Mouse (Mus musculus) neural tube, embryonic 13.5 days (tissue): ENCODE data around the gene Zfp790. TPM values are rescaled to one million over a fixed set of nuclear protein-coding genes. Genes with fewer than 3 reads are reported as not detected.
A peak's percentile ranks its signal among the peaks of the same experiment; 100 is the strongest.

Experiments
- ATAC-seq: fragments of 200-750 bp; cut with Nextera tagmentation; 2 replicates; pipeline ENCODE4 v1.8.0; 2017; ENCODE audit warnings: low read depth, mild to moderate bottlenecking, moderate TSS enrichment, moderate library complexity
- H3K27ac ChIP-seq: fragments of 300-500 bp; sonication (generic); replicated peaks from 2 replicates; pipeline ENCODE4 v1.5.1; 2015; ENCODE audit warnings: moderate library complexity, mild to moderate bottlenecking, inconsistent platforms
- H3K27me3 ChIP-seq: fragments of 300-500 bp; sonication (generic); 2 replicates; pipeline ENCODE4 v1.6.1; 2015; ENCODE audit warnings: mild to moderate bottlenecking, inconsistent platforms
- H3K36me3 ChIP-seq: fragments of 300-500 bp; sonication (generic); 2 replicates; pipeline ENCODE4 v1.6.1; 2015; ENCODE audit warnings: mild to moderate bottlenecking, inconsistent platforms
- H3K4me1 ChIP-seq: fragments of 300-500 bp; sonication (generic); replicated peaks from 2 replicates; pipeline ENCODE4 v1.6.1; 2015; ENCODE audit warnings: inconsistent platforms
- H3K4me2 ChIP-seq: fragments of 300-500 bp; sonication (generic); 2 replicates; pipeline ENCODE4 v1.6.1; 2015; ENCODE audit warnings: inconsistent platforms, mild to moderate bottlenecking, moderate library complexity
- H3K4me3 ChIP-seq: fragments of 300-500 bp; sonication (generic); 2 replicates; pipeline ENCODE4 v1.5.1; 2015; ENCODE audit warnings: mild to moderate bottlenecking, inconsistent platforms
- H3K9ac ChIP-seq: fragments of 300-500 bp; sonication (generic); 2 replicates; pipeline ENCODE4 v1.6.1; 2015; ENCODE audit warnings: moderate library complexity, mild to moderate bottlenecking, inconsistent platforms
- H3K9me3 ChIP-seq: fragments of 300-500 bp; sonication (generic); 2 replicates; pipeline ENCODE4 v1.6.1; 2016; ENCODE audit warnings: inconsistent platforms
- WGBS: fragments of 180-500 bp; shearing (Covaris S2); methylation state at CpG from one replicate; pipeline ENCODE4 v1.1.7; 2015; 5-methylcytosine and 5-hydroxymethylcytosine counted together
- polyA plus RNA-seq: library from polyadenylated mRNA; unstranded; fragments of >200 nt; fragmentation: Nextera tagmentation; extraction: Ambion mirVana; gene quantifications from 2 replicates; pipeline ENCODE4 v1.2.1, GENCODE M21; 2015

The Zfp790 gene
- polyA plus RNA-seq = 26.8 and 27.6 TPM in 2 replicates

- Histone ChIP-seq H3K9me3 (no peaks in the 10 kb centered on the region), H3K36me3 (peaks cover 10% of the 10 kb centered on the region; the same call in 1 of the 2 replicates), H3K27me3 (no peaks in the 10 kb centered on the region), H3K4me1 (peaks cover 44% of the 10 kb centered on the region), H3K27ac (peak within 1 kb of the TSS; percentile 88), H3K4me3 (peak within 1 kb of the TSS; percentile 68), H3K4me2 (peak within 1 kb of the TSS; percentile 82), H3K9ac (peak within 1 kb of the TSS; percentile 82)
- ATAC-seq = peak; percentile 94
- WGBS = under 1% methylated on average over 26 of the region's 26 CpGs
Observed at GRCm38 (mm10) chr7:29815910-29816429, at the start of gene Zfp790. Zfp790 (plus strand) TSS chr7:29816114.

DNA sequence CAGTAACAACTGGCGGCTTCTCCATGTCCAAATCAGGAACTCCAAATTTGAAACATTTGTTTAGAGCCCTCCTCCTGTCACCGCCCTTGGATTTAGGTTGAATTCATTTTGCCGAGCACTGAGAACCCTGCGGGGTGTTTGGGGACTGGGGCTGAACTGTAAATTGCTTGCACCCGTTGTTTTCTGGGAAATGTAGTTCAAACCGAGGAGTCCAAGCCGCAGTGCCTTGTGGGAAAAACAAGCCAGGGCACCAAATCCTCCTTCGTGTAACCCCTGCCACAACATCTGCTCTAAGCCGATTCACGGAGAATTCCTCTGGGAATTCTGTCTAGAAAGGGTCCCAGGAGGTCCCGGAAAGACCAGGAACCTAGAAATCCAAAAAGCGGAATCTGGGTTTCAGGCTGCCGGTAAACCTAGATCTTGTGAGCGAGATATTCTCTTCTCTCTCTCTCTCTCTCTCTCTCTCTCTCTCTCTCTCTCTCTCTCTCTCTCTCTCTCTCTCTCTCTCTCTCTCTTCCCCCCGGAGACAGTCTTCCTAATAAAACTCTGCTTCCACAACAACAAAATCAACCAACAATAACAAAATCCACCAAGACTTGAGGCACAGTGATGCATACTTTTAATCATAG is 48.7 kb upstream of the Zfp790 start:
- peak overlapping the region; percentile 82 for H3K27ac ChIP-seq
- H3K36me3 ChIP-seq = peaks cover 4% of the 10 kb centered on the region
- peak overlapping the region; percentile 77 for H3K4me2 ChIP-seq
- H3K9me3 ChIP-seq = no peaks in the 10 kb centered on the region
- H3K27me3 ChIP-seq = no peaks in the 10 kb centered on the region
- peak; percentile 47 for ATAC-seq
- 2% methylated on average over 15 of the region's 15 CpGs for WGBS
- peak overlapping the region; percentile 74 for H3K9ac ChIP-seq
- H3K4me1 ChIP-seq = peaks cover 38% of the 10 kb centered on the region
- H3K4me3 ChIP-seq = peak overlapping the region; percentile 76

DNA sequence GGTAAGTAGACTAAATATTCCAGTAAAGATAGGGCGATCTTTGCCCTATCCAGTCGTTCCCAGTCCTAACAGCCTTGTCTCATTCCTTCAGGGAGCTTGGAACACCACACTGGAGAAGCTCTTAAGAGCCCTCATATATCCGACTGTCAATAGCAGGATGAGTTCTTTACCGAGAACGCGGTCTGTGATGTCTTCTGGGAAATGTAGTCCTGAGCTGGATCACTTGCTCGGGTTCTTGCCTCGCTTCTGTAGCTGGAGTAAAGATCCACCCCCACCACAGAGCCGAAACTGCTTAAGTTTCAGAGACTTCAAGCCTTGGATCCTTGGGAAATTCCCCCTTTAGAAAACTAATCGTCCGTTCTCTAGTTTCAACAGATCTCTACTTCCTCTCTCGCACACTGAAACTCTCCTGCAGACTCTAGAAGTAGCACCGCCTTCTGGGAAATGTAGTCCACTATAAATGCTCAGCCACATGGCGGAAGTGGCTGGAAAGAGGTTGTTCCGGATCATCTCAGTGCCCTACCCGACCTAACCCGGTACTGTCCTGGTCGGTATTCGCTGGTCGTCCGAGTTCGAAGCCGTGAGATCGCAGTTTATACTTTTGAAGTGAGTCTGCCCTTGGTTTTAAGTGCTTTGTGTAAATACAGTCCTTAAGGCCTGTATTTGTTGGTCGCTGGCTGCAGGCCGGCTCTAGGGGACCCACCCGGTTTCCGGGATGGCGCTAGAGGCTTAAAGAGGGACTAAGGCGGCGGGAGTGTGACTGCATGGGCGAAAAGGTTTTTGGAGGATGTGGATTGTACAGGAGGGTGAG is 47.6 kb upstream of the Zfp790 start, which contains the start of gene Zfp84:
TSS of gene Zfp84 (plus strand) at position 463 of the 811 bp plus-strand sequence.
- H3K36me3 ChIP-seq = peaks cover 14% of the 10 kb centered on the region
- H3K4me1 ChIP-seq = peaks cover 38% of the 10 kb centered on the region
- ATAC-seq = peak; percentile 94
- WGBS = under 1% methylated on average over 32 of the region's 32 CpGs
- no peaks in the 10 kb centered on the region for H3K9me3 ChIP-seq
- H3K27ac ChIP-seq = peak within 1 kb of the TSS; percentile 82
- peak within 1 kb of the TSS; percentile 76 for H3K4me3 ChIP-seq
- H3K27me3 ChIP-seq = no peaks in the 10 kb centered on the region
- H3K9ac ChIP-seq = peak within 1 kb of the TSS; percentile 83
- H3K4me2 ChIP-seq = peak within 1 kb of the TSS; percentile 77

GRCm38 (mm10) chr7:29768980-29769379 is 46.9 kb upstream of the Zfp790 start:
- Histone ChIP-seq H3K4me2 (peak overlapping the region; percentile 77), H3K9ac (peak overlapping the region; percentile 83), H3K4me1 (peaks cover 38% of the 10 kb centered on the region), H3K36me3 (peaks cover 21% of the 10 kb centered on the region), H3K9me3 (no peaks in the 10 kb centered on the region), H3K27ac (peak overlapping the region; percentile 82), H3K4me3 (peak overlapping the region; percentile 76), H3K27me3 (no peaks in the 10 kb centered on the region)
- 7% methylated on average over 10 of the region's 10 CpGs for WGBS
- no peak for ATAC-seq

GRCm38 (mm10) chr7:29773503-29773902 is 42.4 kb upstream of the Zfp790 start:
- Histone ChIP-seq H3K27ac (no peak overlapping the region), H3K27me3 (no peaks in the 10 kb centered on the region), H3K4me1 (peaks cover 22% of the 10 kb centered on the region), H3K9ac (no peak overlapping the region), H3K4me2 (no peak overlapping the region), H3K36me3 (peaks cover 65% of the 10 kb centered on the region), H3K9me3 (no peaks in the 10 kb centered on the region), H3K4me3 (no peak overlapping the region)
- ATAC-seq = no peak
- 88% methylated on average over 7 of the region's 7 CpGs for WGBS

- Histone ChIP-seq H3K9ac (no peak overlapping the region), H3K4me2 (no peak overlapping the region), H3K36me3 (peaks cover 72% of the 10 kb centered on the region), H3K9me3 (no peaks in the 10 kb centered on the region), H3K27me3 (no peaks in the 10 kb centered on the region), H3K27ac (no peak overlapping the region), H3K4me3 (no peak overlapping the region), H3K4me1 (peaks cover 17% of the 10 kb centered on the region)
- 88% methylated on average over 3 of the region's 3 CpGs for WGBS
- ATAC-seq = no peak
Observed at GRCm38 (mm10) chr7:29774371-29774770, 41.5 kb upstream of the Zfp790 start.

- Histone ChIP-seq H3K27ac (no peak overlapping the region), H3K4me1 (no peaks in the 10 kb centered on the region), H3K4me2 (no peak overlapping the region), H3K4me3 (no peak overlapping the region), H3K9me3 (no peaks in the 10 kb centered on the region), H3K36me3 (peaks cover 80% of the 10 kb centered on the region), H3K9ac (no peak overlapping the region), H3K27me3 (no peaks in the 10 kb centered on the region)
- no peak for ATAC-seq
- WGBS = 93% methylated on average over 19 of the region's 19 CpGs
Observed at GRCm38 (mm10) chr7:29776568-29776967, 39.3 kb upstream of the Zfp790 start.

DNA sequence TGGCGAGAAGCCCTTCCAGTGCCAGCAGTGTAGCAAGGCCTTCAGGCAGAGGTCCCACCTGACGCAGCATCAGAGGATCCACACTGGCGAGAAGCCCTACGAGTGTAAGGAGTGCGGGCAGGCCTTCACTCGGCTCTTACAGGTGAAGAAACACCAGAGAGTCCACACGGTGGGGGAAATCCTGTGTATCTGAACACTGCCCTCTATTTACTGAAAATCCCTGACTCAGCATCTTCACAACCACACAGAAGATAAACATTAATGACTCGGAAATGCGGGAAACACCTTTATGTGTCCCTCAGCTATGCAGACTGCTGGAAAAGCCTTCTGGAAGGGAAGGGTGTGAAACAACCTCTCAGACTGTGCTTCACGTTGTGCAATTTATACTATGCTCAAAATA is 38.5 kb upstream of the Zfp790 start:
- H3K9ac ChIP-seq = no peak overlapping the region
- H3K4me2 ChIP-seq = no peak overlapping the region
- no peaks in the 10 kb centered on the region for H3K9me3 ChIP-seq
- WGBS = 96% methylated on average over 10 of the region's 10 CpGs
- no peak for ATAC-seq
- no peak overlapping the region for H3K4me3 ChIP-seq
- peaks cover 73% of the 10 kb centered on the region for H3K36me3 ChIP-seq
- H3K27me3 ChIP-seq = no peaks in the 10 kb centered on the region
- H3K27ac ChIP-seq = no peak overlapping the region
- H3K4me1 ChIP-seq = no peaks in the 10 kb centered on the region

GRCm38 (mm10) chr7:29783871-29784551 is 31.9 kb upstream of the Zfp790 start, which contains the start of gene Zfp30:
Zfp30 (plus strand) TSS chr7:29783998.
- H3K4me3 ChIP-seq = peak within 1 kb of the TSS; percentile 95
- no peaks in the 10 kb centered on the region for H3K9me3 ChIP-seq
- peaks cover 30% of the 10 kb centered on the region for H3K4me1 ChIP-seq
- H3K9ac ChIP-seq = peak within 1 kb of the TSS; percentile 96
- H3K4me2 ChIP-seq = peak within 1 kb of the TSS; percentile 65
- peaks cover 35% of the 10 kb centered on the region for H3K36me3 ChIP-seq
- H3K27ac ChIP-seq = peak within 1 kb of the TSS; percentile 95
- H3K27me3 ChIP-seq = no peaks in the 10 kb centered on the region
- ATAC-seq = peak; percentile 97
- WGBS = under 1% methylated on average over 40 of the region's 45 CpGs

DNA sequence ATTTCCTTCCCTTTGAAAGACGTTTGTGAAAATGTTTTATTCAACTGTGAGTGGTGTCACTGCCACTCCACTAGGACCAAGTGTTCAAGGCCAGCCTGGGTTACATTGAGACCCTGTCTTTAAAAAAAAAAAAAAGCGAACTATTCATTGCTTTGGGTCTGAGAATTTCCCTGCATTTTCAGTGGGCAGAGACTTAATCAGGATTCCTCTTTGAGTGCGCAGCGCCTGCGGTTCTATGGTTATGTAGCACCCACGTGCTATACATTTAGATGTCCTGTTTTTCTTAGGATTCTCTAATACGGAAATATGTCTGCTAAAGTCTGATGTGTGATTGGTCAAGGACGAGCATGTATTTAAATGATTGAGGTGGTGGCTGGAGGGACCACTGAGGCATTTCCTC is 30.9 kb upstream of the Zfp790 start:
- 53% methylated on average over 8 of the region's 8 CpGs for WGBS

GRCm38 (mm10) chr7:29785888-29786287 is 30.0 kb upstream of the Zfp790 start:
- peaks cover 44% of the 10 kb centered on the region for H3K36me3 ChIP-seq
- no peaks in the 10 kb centered on the region for H3K9me3 ChIP-seq
- peaks cover 30% of the 10 kb centered on the region for H3K4me1 ChIP-seq
- H3K4me3 ChIP-seq = peak overlapping the region; percentile 95
- H3K4me2 ChIP-seq = peak overlapping the region; percentile 65
- ATAC-seq = no peak
- WGBS = 82% methylated on average over 5 of the region's 5 CpGs
- H3K27ac ChIP-seq = no peak overlapping the region
- peak overlapping the region; percentile 96 for H3K9ac ChIP-seq
- H3K27me3 ChIP-seq = no peaks in the 10 kb centered on the region

More for the DNA sequence above, 30.9 kb upstream of the Zfp790 start:
- Histone ChIP-seq H3K27me3 (no peaks in the 10 kb centered on the region), H3K4me2 (peak overlapping the region; percentile 65), H3K27ac (no peak overlapping the region), H3K36me3 (peaks cover 40% of the 10 kb centered on the region), H3K4me1 (peaks cover 30% of the 10 kb centered on the region), H3K9ac (peak overlapping the region; percentile 96), H3K4me3 (peak overlapping the region; percentile 95), H3K9me3 (no peaks in the 10 kb centered on the region)
- no peak for ATAC-seq
